Mouse (Mus musculus): ENCODE data around the gene Gm21188.
"Not testable (repeated sequence)": the region's sequence is repeated elsewhere in the genome, so short reads cannot be mapped to it uniquely, and the experiment has no call there.

DNA sequence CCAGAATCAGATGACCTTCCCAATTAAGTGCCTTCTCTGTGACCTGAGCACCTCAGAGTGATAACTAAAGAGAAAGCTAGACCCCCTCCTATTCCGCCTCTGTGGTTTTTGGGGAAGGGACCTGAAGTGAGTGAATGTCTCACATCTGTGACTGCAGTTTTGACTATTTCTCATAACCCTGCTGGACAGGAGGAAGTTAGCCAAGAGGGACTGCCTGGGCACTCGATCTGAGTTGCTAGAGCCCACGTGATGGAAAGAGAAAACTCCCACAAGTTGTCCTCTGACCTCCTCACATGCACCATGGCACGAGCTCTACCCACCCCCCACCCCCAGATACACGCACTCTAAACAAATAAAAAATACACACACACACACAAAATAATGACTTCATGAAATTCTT, 3.4 kb downstream of the Gm21188 start:
- not testable (repeated sequence) for TF ChIP-seq CTCF (IDR thresholded peaks at IDR 0.05; ENCODE audit: low read depth); EP300 (optimal IDR thresholded peaks at IDR 0.05)
